Mouse (Mus musculus) bone marrow, adult 2 months (tissue): ENCODE measurements around the gene Pym1. TPM values are rescaled to one million over a fixed set of nuclear protein-coding genes. Genes with fewer than 3 reads are reported as not detected.

Experiments
- H3K27ac ChIP-seq: fragments of 200-500 bp; 2 replicates; pipeline ENCODE4 v1.5.1; 2012; ENCODE audit warnings: low read depth, mild to moderate bottlenecking, control low read depth, inconsistent platforms, low read length; ENCODE audit not compliant: control insufficient read depth, poor library complexity, insufficient read depth
- H3K4me1 ChIP-seq: fragments of 200-500 bp; 2 replicates; pipeline ENCODE4 v1.6.1; 2011; ENCODE audit warnings: low read length; ENCODE audit not compliant: control insufficient read depth, insufficient read depth
- H3K4me3 ChIP-seq: fragments of 200-500 bp; replicated peaks from 2 replicates; pipeline ENCODE3; 2011; ENCODE audit warnings: mild to moderate bottlenecking, low read depth, low read length, control low read depth; ENCODE audit not compliant: control insufficient read depth
- CTCF ChIP-seq: fragments of 200-500 bp; IDR thresholded peaks from 2 replicates; pipeline ENCODE4 v1.5.1; 2011; ENCODE audit warnings: low read length, control low read depth; ENCODE audit not compliant: control insufficient read depth, insufficient read depth
- POLR2A ChIP-seq: fragments of 200-500 bp; IDR thresholded peaks from 2 replicates; pipeline ENCODE4 v1.6.1; 2011; ENCODE audit warnings: low read depth, mild to moderate bottlenecking, control low read depth, low read length, borderline replicate concordance; ENCODE audit not compliant: control insufficient read depth
- WGBS: fragments of 180-500 bp; shearing (Covaris S2); methylation state at CpG from one replicate; pipeline ENCODE4 v1.1.7; 2018; 5-methylcytosine and 5-hydroxymethylcytosine counted together
- polyA plus RNA-seq: library from polyadenylated mRNA; stranded (reverse); fragments of >200 nt; gene quantifications from 2 replicates; pipeline ENCODE4 v1.2.4, GENCODE M21; 2011; ENCODE audit warnings: low replicate concordance; ENCODE audit not compliant: missing spikeins, insufficient read depth, insufficient read length

Gene Pym1
- polyA plus RNA-seq, 1 experiment: 76.9 TPM

GRCm38 (mm10) chr10:128743235-128743634 is 4.5 kb upstream of the Pym1 start:
- TF ChIP-seq POLR2A: no peak
- TF ChIP-seq CTCF: no peak
- 2% methylated on average over 7 of the region's 7 CpGs for WGBS
- Histone ChIP-seq H3K27ac (peak overlapping the region; percentile 97; the same call in 1 of the 2 replicates), H3K4me3 (peak overlapping the region; percentile 77), H3K4me1 (peaks cover 4% of the 10 kb centered on the region)

- peak overlapping the region; percentile 97 for H3K27ac ChIP-seq
- H3K4me1 ChIP-seq: peaks cover 4% of the 10 kb centered on the region
- peak; percentile 53; the same call in 1 of the 2 replicates for TF ChIP-seq POLR2A
- TF ChIP-seq CTCF: no peak
- H3K4me3 ChIP-seq: peak overlapping the region; percentile 77
- WGBS: under 1% methylated on average over 37 of the region's 37 CpGs
Observed at GRCm38 (mm10) chr10:128743791-128744191, 3.9 kb upstream of the Pym1 start.

DNA sequence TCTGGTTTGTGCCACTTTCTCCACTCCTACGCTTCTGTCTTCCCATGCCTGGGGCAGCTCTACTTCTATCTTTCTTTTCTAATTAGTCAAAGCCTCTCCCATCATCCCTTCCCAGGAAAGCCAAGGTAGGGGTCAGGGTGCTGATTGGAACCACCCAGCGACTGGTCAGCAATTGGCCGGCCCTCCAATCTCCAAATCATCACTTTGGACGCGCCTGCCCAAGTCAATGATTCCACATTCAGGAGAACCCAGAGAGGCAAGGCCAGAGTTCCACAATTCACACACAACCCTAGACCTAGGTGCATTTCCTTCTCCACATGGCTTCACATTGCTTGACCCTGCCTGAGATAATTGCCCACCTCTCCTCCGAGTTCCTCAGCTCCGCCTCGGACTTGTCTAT is 3.5 kb upstream of the Pym1 start:
- TF ChIP-seq CTCF (no peak), POLR2A (no peak)
- H3K27ac ChIP-seq: peak overlapping the region; percentile 97
- H3K4me1 ChIP-seq: peaks cover 4% of the 10 kb centered on the region
- peak overlapping the region; percentile 77 for H3K4me3 ChIP-seq
- WGBS: 22% methylated on average over 8 of the region's 8 CpGs

GRCm38 (mm10) chr10:128744680-128745601 is 2.7 kb upstream of the Pym1 start, which contains the start of gene Dgka:
Gene Dgka (minus strand): TSS chr10:128744855.
- no peak for TF ChIP-seq POLR2A
- TF ChIP-seq CTCF: no peak
- H3K4me1 ChIP-seq: peaks cover 4% of the 10 kb centered on the region
- peak within 1 kb of the TSS; percentile 77 for H3K4me3 ChIP-seq
- peak within 1 kb of the TSS; percentile 97 for H3K27ac ChIP-seq
- 12% methylated on average over 18 of the region's 18 CpGs for WGBS

DNA sequence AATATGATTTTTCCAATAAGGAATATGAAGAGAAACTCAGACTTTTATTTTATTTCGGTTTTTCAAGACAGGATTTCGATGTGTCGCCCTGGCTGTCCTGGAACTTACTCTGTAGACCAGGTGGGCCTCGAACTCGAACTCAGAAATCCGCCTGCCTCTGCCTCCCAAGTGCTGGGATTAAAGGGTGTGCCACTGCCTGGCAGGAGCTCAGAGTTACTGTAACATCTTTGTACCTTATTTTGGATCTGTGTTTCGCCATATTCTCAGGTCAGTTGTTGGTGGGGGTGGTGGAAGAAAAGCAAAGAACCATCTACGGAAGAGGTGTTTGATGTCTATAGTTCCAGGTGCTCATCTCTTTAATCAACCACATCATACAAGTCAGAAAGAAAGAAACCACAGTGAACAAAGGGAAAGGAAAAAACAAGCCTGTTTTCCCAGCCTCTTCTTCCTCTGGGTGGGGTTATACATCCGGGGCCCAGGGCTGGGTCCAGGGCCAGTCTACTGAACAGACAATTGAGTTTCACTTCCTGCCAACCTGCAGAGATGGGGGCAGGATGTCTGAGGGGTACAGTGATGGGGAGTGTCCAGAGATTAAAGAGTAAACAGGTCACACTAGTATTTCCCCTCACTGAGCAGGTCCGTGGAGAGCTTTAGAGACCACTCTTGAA is 1.6 kb upstream of the Pym1 start:
- H3K4me3 ChIP-seq: peak overlapping the region; percentile 16
- 67% methylated on average over 10 of the region's 10 CpGs for WGBS
- TF ChIP-seq POLR2A: no peak
- TF ChIP-seq CTCF: no peak
- peaks cover 3% of the 10 kb centered on the region; the same call in 1 of the 2 replicates for H3K4me1 ChIP-seq
- H3K27ac ChIP-seq: peak overlapping the region; percentile 80

DNA sequence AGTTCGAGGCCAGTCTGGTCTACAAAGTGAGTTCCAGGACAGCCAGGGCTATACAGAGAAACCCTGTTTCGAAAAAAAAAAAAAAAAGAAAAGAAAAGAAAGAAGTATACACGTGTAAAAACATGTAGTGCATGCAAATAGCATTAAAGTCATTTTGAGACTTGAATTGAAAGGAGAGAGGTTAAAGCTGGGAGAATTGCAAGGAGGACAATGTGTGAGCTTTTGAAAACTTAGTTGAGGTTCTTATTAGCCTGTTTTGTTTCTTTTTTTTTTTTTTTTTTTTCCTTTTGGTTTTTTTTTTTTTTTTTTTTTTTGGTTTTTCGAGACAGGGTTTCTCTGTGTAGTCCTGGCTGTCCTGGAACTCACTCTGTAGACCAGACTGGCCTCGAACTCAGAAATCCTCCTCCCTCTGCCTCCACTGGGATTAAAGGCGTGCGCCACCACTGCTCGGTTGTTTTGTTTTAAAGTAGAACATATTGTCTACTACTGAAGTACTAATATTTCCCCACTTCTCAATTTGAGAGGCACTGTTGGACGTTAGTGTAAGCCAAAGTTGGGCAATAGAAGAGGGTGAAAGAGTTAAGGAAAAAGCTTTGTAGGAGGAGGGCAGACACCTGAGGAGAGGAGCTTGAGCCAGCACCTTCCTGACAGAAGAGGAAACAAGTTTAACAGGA is 580 bp upstream of the Pym1 start:
- Histone ChIP-seq H3K4me1 (peaks cover 3% of the 10 kb centered on the region; the same call in 1 of the 2 replicates), H3K4me3 (peak overlapping the region; percentile 90), H3K27ac (peak overlapping the region; percentile 96)
- 29% methylated on average over 8 of the region's 9 CpGs for WGBS
- TF ChIP-seq POLR2A (no peak), CTCF (no peak)

DNA sequence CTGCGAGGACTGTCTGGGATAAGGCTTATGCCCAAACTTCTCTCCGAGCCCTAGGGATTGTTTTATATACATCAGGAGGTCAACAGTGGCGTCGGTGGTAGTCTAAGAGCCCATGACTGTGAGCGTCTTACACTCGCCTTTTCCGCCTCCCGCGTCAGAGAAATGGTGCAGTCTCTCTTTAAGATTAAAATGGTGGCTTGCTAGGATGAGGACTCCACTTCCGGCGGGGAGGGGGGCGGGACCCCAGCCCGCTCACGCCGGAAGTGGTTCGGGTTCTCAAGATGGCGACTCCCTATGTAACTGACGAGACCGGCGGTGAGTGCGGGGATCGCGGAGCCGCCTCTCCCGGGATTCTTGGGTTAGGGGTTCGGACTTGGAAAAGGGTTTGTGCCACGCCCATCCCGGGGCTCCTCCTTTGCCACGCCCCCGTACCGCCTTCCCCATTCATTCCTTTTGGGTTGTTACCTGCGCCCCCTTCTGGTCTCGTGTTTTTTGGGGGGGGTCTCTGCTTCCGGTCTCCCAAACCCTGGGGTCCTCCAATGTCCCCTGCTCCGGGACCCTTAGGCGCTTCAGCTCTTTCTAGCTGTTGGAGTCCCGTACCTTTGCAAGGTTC is 669 bp downstream of the Pym1 start:
- H3K4me1 ChIP-seq: peaks cover 3% of the 10 kb centered on the region; the same call in 1 of the 2 replicates
- peak overlapping the region; percentile 90 for H3K4me3 ChIP-seq
- WGBS: under 1% methylated on average over 37 of the region's 37 CpGs
- TF ChIP-seq CTCF (no peak), POLR2A (peak; percentile 43; the same call in 1 of the 2 replicates)
- peak overlapping the region; percentile 96 for H3K27ac ChIP-seq
